Mouse (Mus musculus): ENCODE measurements around the gene Agtpbp1.

DNA sequence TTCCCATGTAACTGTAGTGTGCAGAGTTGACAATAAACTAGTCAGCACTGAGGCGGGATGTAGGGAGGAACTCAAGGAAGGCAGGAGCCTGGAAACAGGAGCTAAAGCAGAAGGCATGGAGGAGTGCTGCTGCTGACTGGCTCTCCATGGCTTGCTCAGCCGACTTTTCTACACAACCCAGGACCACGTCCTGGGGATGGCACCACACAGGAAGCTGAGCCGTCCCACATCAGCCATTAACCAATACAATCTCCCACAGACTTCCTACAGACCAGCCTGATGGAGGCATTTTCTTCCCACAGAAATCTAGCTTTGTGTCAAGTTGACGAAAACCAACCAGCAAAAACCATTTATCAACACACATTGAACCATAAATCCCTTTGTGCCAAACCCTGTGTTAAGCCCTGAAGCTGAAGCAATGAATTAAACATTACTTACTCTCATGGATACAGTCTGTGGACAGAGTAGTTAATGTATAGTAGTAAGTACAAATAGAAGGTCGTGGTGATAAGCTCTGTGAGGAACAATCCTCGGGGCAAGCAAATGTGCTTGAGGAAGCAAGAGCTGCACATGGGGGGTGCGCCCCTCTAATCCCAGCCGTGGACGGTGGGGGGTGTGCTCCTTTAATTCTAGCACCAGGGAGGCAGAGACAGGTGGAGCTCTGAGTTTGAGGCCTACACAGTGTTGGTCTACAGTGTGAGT, 20.3 kb upstream of the Agtpbp1 start:
- no peak for TF ChIP-seq POLR2A (IDR thresholded peaks at IDR 0.05; ENCODE audit: borderline replicate concordance, insufficient read depth, low read length)
- TF ChIP-seq CTCF (IDR thresholded peaks at IDR 0.05; ENCODE audit: borderline replicate concordance, insufficient read depth, low read depth, low read length): no peak

Measured in cerebellum, adult 2 months (tissue).